Mouse (Mus musculus): ENCODE measurements around the gene Clpb. TPM values are rescaled to one million over a fixed set of nuclear protein-coding genes. Genes with fewer than 3 reads are reported as not detected.

Gene Clpb
- polyA plus RNA-seq, 1 experiment = 16.8 TPM

GRCm38 (mm10) chr7:101817861-101818401 lies 154.5 kb downstream of the Clpb start, which contains the start of gene Phox2a:
Gene Phox2a (plus strand): TSS chr7:101818313.
- H3K4me3 ChIP-seq (ENCODE audit: control insufficient read depth, insufficient read depth, low read length) = no peak within 1 kb of the TSS
- WGBS = 8% methylated on average over 44 of the region's 45 CpGs
- no peaks in the 10 kb centered on the region for H3K36me3 ChIP-seq (ENCODE audit: control insufficient read depth, insufficient read depth, low read length)
- peaks cover 13% of the 10 kb centered on the region for H3K4me1 ChIP-seq (replicated peaks; ENCODE audit: control insufficient read depth, insufficient read depth, low read length)
- TF ChIP-seq CTCF (IDR thresholded peaks at IDR 0.05; ENCODE audit: borderline replicate concordance, control insufficient read depth, extremely low read depth, insufficient read depth, low read length, poor library complexity) (no peak), POLR2A (IDR thresholded peaks at IDR 0.05; ENCODE audit: control insufficient read depth, extremely low read depth, insufficient read depth, low read length, poor library complexity) (no peak)
- no peak within 1 kb of the TSS for H3K27ac ChIP-seq (ENCODE audit: control insufficient read depth, insufficient read depth, low read length)
- H3K27me3 ChIP-seq (ENCODE audit: control insufficient read depth, insufficient read depth, low read length) = peaks cover 31% of the 10 kb centered on the region
- no peak for DNase-seq

GRCm38 (mm10) chr7:101820295-101821030 lies 157.0 kb downstream of the Clpb start:
- Histone ChIP-seq H3K4me1 (replicated peaks; ENCODE audit: control insufficient read depth, insufficient read depth, low read length) (peaks cover 13% of the 10 kb centered on the region), H3K27ac (ENCODE audit: control insufficient read depth, insufficient read depth, low read length) (no peak overlapping the region), H3K36me3 (ENCODE audit: control insufficient read depth, insufficient read depth, low read length) (no peaks in the 10 kb centered on the region), H3K4me3 (ENCODE audit: control insufficient read depth, insufficient read depth, low read length) (no peak overlapping the region), H3K27me3 (ENCODE audit: control insufficient read depth, insufficient read depth, low read length) (peaks cover 31% of the 10 kb centered on the region)
- 4% methylated on average over 35 of the region's 35 CpGs for WGBS
- no peak for TF ChIP-seq POLR2A (IDR thresholded peaks at IDR 0.05; ENCODE audit: control insufficient read depth, extremely low read depth, insufficient read depth, low read length, poor library complexity)
- TF ChIP-seq CTCF (IDR thresholded peaks at IDR 0.05; ENCODE audit: borderline replicate concordance, control insufficient read depth, extremely low read depth, insufficient read depth, low read length, poor library complexity) = no peak
- DNase-seq = no peak

GRCm38 (mm10) chr7:101821571-101822501 lies 158.4 kb downstream of the Clpb start:
- TF ChIP-seq POLR2A (IDR thresholded peaks at IDR 0.05; ENCODE audit: control insufficient read depth, extremely low read depth, insufficient read depth, low read length, poor library complexity) (no peak), CTCF (IDR thresholded peaks at IDR 0.05; ENCODE audit: borderline replicate concordance, control insufficient read depth, extremely low read depth, insufficient read depth, low read length, poor library complexity) (no peak)
- DNase-seq = peak; percentile 23
- H3K36me3 ChIP-seq (ENCODE audit: control insufficient read depth, insufficient read depth, low read length) = no peaks in the 10 kb centered on the region
- peaks cover 13% of the 10 kb centered on the region for H3K4me1 ChIP-seq (replicated peaks; ENCODE audit: control insufficient read depth, insufficient read depth, low read length)
- no peak overlapping the region for H3K27ac ChIP-seq (ENCODE audit: control insufficient read depth, insufficient read depth, low read length)
- H3K27me3 ChIP-seq (ENCODE audit: control insufficient read depth, insufficient read depth, low read length) = peaks cover 31% of the 10 kb centered on the region
- 2% methylated on average over 71 of the region's 71 CpGs for whole genome bisulfite sequencing
- H3K4me3 ChIP-seq (ENCODE audit: control insufficient read depth, insufficient read depth, low read length) = peak overlapping the region; percentile 34

- Histone ChIP-seq H3K4me1 (replicated peaks; ENCODE audit: control insufficient read depth, insufficient read depth, low read length) (peaks cover 13% of the 10 kb centered on the region), H3K36me3 (ENCODE audit: control insufficient read depth, insufficient read depth, low read length) (no peaks in the 10 kb centered on the region), H3K27ac (ENCODE audit: control insufficient read depth, insufficient read depth, low read length) (no peak overlapping the region), H3K4me3 (ENCODE audit: control insufficient read depth, insufficient read depth, low read length) (no peak overlapping the region), H3K27me3 (ENCODE audit: control insufficient read depth, insufficient read depth, low read length) (peaks cover 21% of the 10 kb centered on the region; the same call in 1 of the 2 replicates)
- WGBS = 73% methylated on average over 32 of the region's 32 CpGs
- TF ChIP-seq POLR2A (IDR thresholded peaks at IDR 0.05; ENCODE audit: control insufficient read depth, extremely low read depth, insufficient read depth, low read length, poor library complexity) (no peak), CTCF (IDR thresholded peaks at IDR 0.05; ENCODE audit: borderline replicate concordance, control insufficient read depth, extremely low read depth, insufficient read depth, low read length, poor library complexity) (no peak)
- DNase-seq = no peak
Measured at GRCm38 (mm10) chr7:101822836-101823757, 159.7 kb downstream of the Clpb start.

GRCm38 (mm10) chr7:101823758-101824630 lies 160.6 kb downstream of the Clpb start:
- Histone ChIP-seq H3K36me3 (ENCODE audit: control insufficient read depth, insufficient read depth, low read length) (no peaks in the 10 kb centered on the region), H3K4me1 (replicated peaks; ENCODE audit: control insufficient read depth, insufficient read depth, low read length) (peaks cover 13% of the 10 kb centered on the region), H3K27ac (ENCODE audit: control insufficient read depth, insufficient read depth, low read length) (no peak overlapping the region), H3K27me3 (ENCODE audit: control insufficient read depth, insufficient read depth, low read length) (peaks cover 15% of the 10 kb centered on the region; the same call in 1 of the 2 replicates), H3K4me3 (ENCODE audit: control insufficient read depth, insufficient read depth, low read length) (no peak overlapping the region)
- DNase-seq = no peak
- TF ChIP-seq CTCF (IDR thresholded peaks at IDR 0.05; ENCODE audit: borderline replicate concordance, control insufficient read depth, extremely low read depth, insufficient read depth, low read length, poor library complexity) (no peak), POLR2A (IDR thresholded peaks at IDR 0.05; ENCODE audit: control insufficient read depth, extremely low read depth, insufficient read depth, low read length, poor library complexity) (no peak)
- WGBS = 93% methylated on average over 18 of the region's 18 CpGs
